Mouse (Mus musculus) gastrocnemius, postnatal 36 days (tissue): ENCODE measurements around the gene Armcx3. TPM values are rescaled to one million over a fixed set of nuclear protein-coding genes. Genes with fewer than 3 reads are reported as not detected.

Experiments used
- DNase-seq, 2 experiments: peaks; one replicate each; pipeline ENCODE4 v3.0.0; 2022
- intact Hi-C: fragments of 180-260 bp; cut with DNase I; formaldehyde crosslinking; loops from one replicate; pipeline ENCODE4 v1.15.1; 2025
- microRNA-seq, 2 experiments: library from miRNA; unstranded; fragments of <30 nt; microRNA quantifications; one replicate each; pipeline ENCODE4 v1.2.0; 2021
- total RNA-seq, 2 experiments: library from RNA; stranded (reverse); gene quantifications; 2 replicates each; pipeline ENCODE4 v1.2.3; 2021

The Armcx3 gene
- total RNA-seq, 2 experiments from 2014 or later: 21.9 to 23.4 TPM

DNA sequence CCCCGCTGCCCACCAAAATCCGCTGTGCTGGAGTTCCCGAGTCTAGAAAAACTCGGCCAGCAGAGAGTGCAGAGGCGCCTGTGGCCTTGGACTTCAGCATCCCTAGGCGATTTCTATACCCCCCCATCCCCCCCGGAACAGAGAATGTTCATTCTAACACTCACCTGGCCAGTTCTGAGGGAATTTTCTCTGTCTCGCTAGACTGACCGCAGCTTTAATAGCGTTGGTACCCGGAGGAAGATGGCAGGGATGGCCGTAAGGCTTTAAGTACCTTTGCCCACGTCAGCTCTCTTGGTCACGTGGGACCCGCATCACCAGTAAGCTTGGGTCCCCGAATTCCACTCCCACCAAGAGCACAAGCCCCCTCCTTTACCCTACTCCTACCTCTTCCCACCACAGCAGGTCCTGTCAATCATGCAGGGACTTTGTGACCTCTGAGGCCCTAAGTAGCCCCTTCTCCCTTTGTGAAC lies 52.4 kb downstream of the Armcx3 start, which contains the start of gene Armcx2:
Gene Armcx2, minus strand, starts transcription at position 467 of the 470 bp plus-strand sequence.
- DNase-seq: no peak
- intact Hi-C loops: no loop called here

Small RNAs within 50 kb of the gene (microRNA-seq; reads per million reads assigned to microRNA genes)
- 0 reads per million in 2 experiments for gene Mir7093

Other genes with a start within 250 kb of the Armcx3 start
- 10 to 100 TPM in 1 of 2 experiments, 1 to 10 TPM in 1; 9.3 to 13.4 TPM for gene Timm8a1, start 214.7 kb upstream of the Armcx3 start, total RNA-seq
- under 1 TPM; 0.15 TPM for gene Btk, start 173.0 kb upstream of the Armcx3 start, total RNA-seq
- gene Rpl36a, start 170.9 kb upstream of the Armcx3 start, total RNA-seq: 100 to 1,000 TPM in 1 of 2 experiments, 10 to 100 TPM in 1; 83.8 to 131 TPM
- gene Gla, start 155.5 kb upstream of the Armcx3 start, total RNA-seq: 1 to 10 TPM; 1.6 TPM
- 10 to 100 TPM; 42.1 to 46.4 TPM for gene Hnrnph2, start 155.4 kb upstream of the Armcx3 start, total RNA-seq
- 10 to 100 TPM in 1 of 2 experiments, 1 to 10 TPM in 1; 8.3 to 13.3 TPM for gene Armcx4, start 70.1 kb upstream of the Armcx3 start, total RNA-seq
- 1 to 10 TPM; 1.7 to 1.9 TPM for gene Armcx1, start 38.6 kb upstream of the Armcx3 start, total RNA-seq
- 1 to 10 TPM; 1.5 to 2.0 TPM for gene Armcx6, start 5.2 kb upstream of the Armcx3 start, total RNA-seq
- 1 to 10 TPM; 3.1 to 3.2 TPM for gene Armcx2, start 52.6 kb downstream of the Armcx3 start, total RNA-seq
- not detected for gene Nxf2, start 208.2 kb downstream of the Armcx3 start, total RNA-seq